Mouse (Mus musculus) forebrain, embryonic 12.5 days (tissue): ENCODE measurements around the gene Setd6. TPM values are rescaled to one million over a fixed set of nuclear protein-coding genes. Genes with fewer than 3 reads are reported as not detected.

Source experiments
- microRNA-seq: library from miRNA; unstranded; fragments of <30 nt; microRNA quantifications from one replicate; pipeline ENCODE4, GENCODE M21; 2017
- polyA plus RNA-seq: library from polyadenylated mRNA; unstranded; fragments of >200 nt; fragmentation: Nextera tagmentation; extraction: Ambion mirVana; gene quantifications from 2 replicates; pipeline ENCODE4 v1.2.1, GENCODE M21; 2016

Setd6 gene
- polyA plus RNA-seq, 1 experiment from 2014 or later, result 33.0 TPM

Small RNA genes lying within 50 kb of the gene (microRNA-seq; reads per million reads assigned to microRNA genes)
- gene Mir7073, result 2.4 reads per million, percentile 3 among the genes with 10 or more reads in this experiment

Other genes with a start within 250 kb of the Setd6 start
- gene Csnk2a2, start 225.8 kb upstream of the Setd6 start, polyA plus RNA-seq, result 13.6 and 13.7 TPM in 2 replicates
- gene Ccdc113, start 181.8 kb upstream of the Setd6 start, polyA plus RNA-seq, result 0.83 and 1.0 TPM in 2 replicates
- gene Prss54, start 139.5 kb upstream of the Setd6 start, polyA plus RNA-seq, result not detected in 2 replicates
- gene Gins3, start 82.4 kb upstream of the Setd6 start, polyA plus RNA-seq, result 27.6 and 28.5 TPM in 2 replicates
- 61.1 and 62.5 TPM in 2 replicates for gene Ndrg4, start 38.9 kb upstream of the Setd6 start, polyA plus RNA-seq
- gene Cnot1, start 91.6 kb downstream of the Setd6 start, polyA plus RNA-seq, result 92.0 and 105 TPM in 2 replicates
- gene Sap18b, start 109.5 kb downstream of the Setd6 start, polyA plus RNA-seq, result 355 and 368 TPM in 2 replicates
- 19.4 and 21.3 TPM in 2 replicates for gene Slc38a7, start 137.7 kb downstream of the Setd6 start, polyA plus RNA-seq
- gene Got2, start 172.7 kb downstream of the Setd6 start, polyA plus RNA-seq, result 167 and 176 TPM in 2 replicates